Mouse (Mus musculus) mouse trophoblast stem cell (cell line): ENCODE measurements at regions not wholly inside any gene's neighbourhood (a gene's known extent, or its start where the extent isn't known, plus 50 kb on each side); places are given as distances from the start of the nearest gene placed in this dataset.

Source experiments
- in situ Hi-C, 2 experiments: fragments of 300-500 bp; cut with MseI, MboI; formaldehyde crosslinking; loops; 2 replicates in 1 of 2; 3 replicates in 1 of 2; pipeline ENCODE4 v1.15.1; 2025

GRCm38 (mm10) chr15:25130096-25130495 is 283.5 kb downstream of the Basp1 start:
- in situ Hi-C loops, result loop anchor here in 1 of 2 experiments (25.0 kb wide), 1 partner anchor 543 kb away; no protein-coding TSS in a partner anchor

- in situ Hi-C loops, result loop anchor here in 1 of 2 experiments (25.0 kb wide), 1 partner anchor 542 kb away; no protein-coding TSS in a partner anchor
Observed at GRCm38 (mm10) chr15:25129572-25129971, 284.0 kb downstream of the Basp1 start.

- in situ Hi-C loops, result no loop called here
Observed at GRCm38 (mm10) chr15:25120441-25120840, 293.1 kb downstream of the Basp1 start.

- in situ Hi-C loops, result no loop called here
Observed at GRCm38 (mm10) chr15:25117980-25118379, 295.6 kb downstream of the Basp1 start.

GRCm38 (mm10) chr15:25102727-25103126 is 310.8 kb downstream of the Basp1 start:
- in situ Hi-C loops, result no loop called here

- in situ Hi-C loops, result no loop called here
Observed at GRCm38 (mm10) chr15:25093758-25094157, 319.8 kb downstream of the Basp1 start.

GRCm38 (mm10) chr15:25069701-25070100 is 343.9 kb downstream of the Basp1 start:
- in situ Hi-C loops, result no loop called here

- in situ Hi-C loops, result no loop called here
Observed at GRCm38 (mm10) chr15:25059347-25059746, 354.2 kb downstream of the Basp1 start.

GRCm38 (mm10) chr15:25047875-25048274 is 365.7 kb downstream of the Basp1 start:
- in situ Hi-C loops, result no loop called here

GRCm38 (mm10) chr15:25046514-25047138 is 366.9 kb downstream of the Basp1 start:
- in situ Hi-C loops, result no loop called here

GRCm38 (mm10) chr15:25036231-25036630 is 377.3 kb downstream of the Basp1 start:
- in situ Hi-C loops, result no loop called here

- in situ Hi-C loops, result no loop called here
Observed at GRCm38 (mm10) chr15:25027865-25028264, 385.7 kb downstream of the Basp1 start.

- in situ Hi-C loops, result no loop called here
Observed at GRCm38 (mm10) chr15:25026786-25027461, 386.6 kb downstream of the Basp1 start.

GRCm38 (mm10) chr15:25026351-25026750 is 387.2 kb downstream of the Basp1 start:
- in situ Hi-C loops, result no loop called here

GRCm38 (mm10) chr15:25020916-25021315 is 392.6 kb downstream of the Basp1 start:
- in situ Hi-C loops, result no loop called here

GRCm38 (mm10) chr15:25019352-25019941 is 394.1 kb downstream of the Basp1 start:
- in situ Hi-C loops, result no loop called here

GRCm38 (mm10) chr15:25018937-25019336 is 394.6 kb downstream of the Basp1 start:
- in situ Hi-C loops, result no loop called here

- in situ Hi-C loops, result no loop called here
Observed at GRCm38 (mm10) chr15:25007720-25008119, 405.8 kb downstream of the Basp1 start.

- in situ Hi-C loops, result no loop called here
Observed at GRCm38 (mm10) chr15:25000171-25000570, 413.4 kb downstream of the Basp1 start.

- in situ Hi-C loops, result no loop called here
Observed at GRCm38 (mm10) chr15:24993325-24993673, 420.3 kb downstream of the Basp1 start.

- in situ Hi-C loops, result no loop called here
Observed at GRCm38 (mm10) chr15:24992665-24993324, 420.8 kb downstream of the Basp1 start.

GRCm38 (mm10) chr15:24990082-24990786 is 423.3 kb downstream of the Basp1 start:
- in situ Hi-C loops, result no loop called here
